Comparison of ENCODE assay signal across 21 mouse cellular contexts in the genomic region with DNA sequence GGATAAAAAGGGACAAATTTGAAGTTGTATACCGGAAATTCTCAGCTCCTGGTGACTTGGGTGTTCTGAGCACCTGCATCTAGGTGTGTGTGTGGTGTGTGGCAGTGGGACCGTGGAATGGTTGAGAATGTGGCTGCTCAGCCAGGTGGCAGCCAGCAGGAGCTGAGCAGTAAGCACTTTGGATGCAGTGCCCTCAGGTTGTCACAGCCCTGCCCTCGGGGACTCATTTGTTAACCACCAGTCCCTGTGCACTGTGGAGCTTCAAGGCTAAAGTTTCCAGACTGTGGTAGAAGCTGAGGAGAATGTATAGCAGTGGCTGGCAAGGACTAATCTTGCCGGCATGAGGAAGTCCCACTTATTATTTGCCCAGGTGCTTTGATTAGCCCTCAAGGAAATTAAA. TPM values are rescaled to one million over a fixed set of nuclear protein-coding genes. Genes with fewer than 3 reads are reported as not detected.
A peak's percentile ranks its signal among the peaks of the same experiment; 100 is the strongest.
DNase-seq lines count a peak whose midpoint lies in the region; ATAC-seq and TF ChIP-seq lines count a peak whose summit lies in the region.
"Had no signal": no experiment of that assay in that cellular context is flagged by ENCODE, and none has a peak within 500 bp of the region (broad histone marks: within the 10 kb centered on the region; RNA-seq: fewer than 3 reads in every experiment).

No protein-coding gene starts in this region.

- no peak overlapping the region for H3K9ac ChIP-seq in kidney, embryonic 15.5 days
- H3K9ac ChIP-seq in lung, embryonic 16.5 days (ENCODE audit: low read length), result no peak overlapping the region
- H3K9ac ChIP-seq in intestine, embryonic 14.5 days (ENCODE audit: low read length), result no peak overlapping the region
- H3K9ac ChIP-seq in stomach, embryonic 14.5 days (replicated peaks; ENCODE audit: low read depth, low read length), result no peak overlapping the region
- H3K9ac ChIP-seq: forebrain, postnatal 0 days; heart, embryonic 13.5 days; hindbrain, embryonic 15.5 days; limb, embryonic 13.5 days; liver, embryonic 15.5 days; midbrain, embryonic 15.5 days had no signal

- no peak for TF ChIP-seq POLR2A in kidney, adult 2 months (IDR thresholded peaks at IDR 0.05; ENCODE audit: low read depth, low read length)

- no peak overlapping the region for H3K4me3 ChIP-seq in kidney, adult 2 months (ENCODE audit: insufficient read depth, low read depth, low read length)
- no peak overlapping the region for H3K4me3 ChIP-seq in kidney, embryonic 15.5 days (replicated peaks)
- no peak overlapping the region for H3K4me3 ChIP-seq in lung, embryonic 16.5 days (ENCODE audit: low read length)
- H3K4me3 ChIP-seq in intestine, embryonic 14.5 days (ENCODE audit: low read depth, low read length), result no peak overlapping the region
- H3K4me3 ChIP-seq in stomach, embryonic 14.5 days (ENCODE audit: low read depth, low read length), result no peak overlapping the region
- H3K4me3 ChIP-seq: heart, embryonic 13.5 days; hindbrain, embryonic 15.5 days; limb, embryonic 13.5 days; liver, embryonic 15.5 days; megakaryocyte, embryonic 14.5 days; midbrain, embryonic 15.5 days had no signal

- no peaks in the 10 kb centered on the region for H3K27me3 ChIP-seq in kidney, adult 2 months (replicated peaks; ENCODE audit: control insufficient read depth, insufficient read depth, low read length)
- H3K27me3 ChIP-seq in kidney, embryonic 15.5 days, result no peaks in the 10 kb centered on the region
- H3K27me3 ChIP-seq in lung, embryonic 16.5 days (ENCODE audit: control insufficient read depth, insufficient read depth, low read depth, low read length), result no peaks in the 10 kb centered on the region
- H3K27me3 ChIP-seq in intestine, embryonic 14.5 days (replicated peaks; ENCODE audit: control insufficient read depth, insufficient read depth, low read length), result no peaks in the 10 kb centered on the region
- no peaks in the 10 kb centered on the region for H3K27me3 ChIP-seq in stomach, embryonic 14.5 days (ENCODE audit: control insufficient read depth, insufficient read depth, low read length)
- H3K27me3 ChIP-seq: heart, embryonic 13.5 days; hindbrain, embryonic 15.5 days; limb, embryonic 13.5 days; liver, embryonic 15.5 days; megakaryocyte, embryonic 14.5 days; midbrain, embryonic 15.5 days; Patski had no signal

- peak; percentile 50 for DNase-seq in kidney, adult 2 months
- DNase-seq in lung, postnatal 25 days (ENCODE audit: low spot score), result no peak
- DNase-seq in intestine, embryonic 14.5 days (ENCODE audit: low spot score), result peak; percentile 49
- no peak for DNase-seq in natural killer cell, adult 2 months (ENCODE audit: low spot score in 2 of 2)
- DNase-seq in gastrocnemius, postnatal 10 days, result no peak
- DNase-seq: forebrain, postnatal 0 days; heart, adult 11 months; heart, postnatal 36 days; layer of hippocampus, adult 9-11 months; right cerebral cortex, adult 18-20 months; thymus, postnatal 36 days had no signal

- no peak for TF ChIP-seq CTCF in kidney, adult 2 months (conservative IDR thresholded peaks at IDR 0.05; ENCODE audit: insufficient read depth, insufficient read length, low read depth, low read length)

- no peak for ATAC-seq in kidney, embryonic 15.5 days (replicated peaks; ENCODE audit: low FRiP score)
- peak; percentile 55 for ATAC-seq in lung, embryonic 16.5 days (ENCODE audit: low read depth)
- no peak for ATAC-seq in intestine, embryonic 14.5 days (replicated peaks; ENCODE audit: low FRiP score, low TSS enrichment, low read depth)
- 0 out of 2 replicates have a peak, but pooled peaks have one; percentile 59 for ATAC-seq in stomach, embryonic 14.5 days (ENCODE audit: insufficient number of reproducible peaks, insufficient read depth, low FRiP score, low read depth)
- ATAC-seq: forebrain, postnatal 0 days; midbrain, embryonic 15.5 days; Patski had no signal

- peaks cover 33% of the 10 kb centered on the region for H3K4me1 ChIP-seq in kidney, adult 2 months (ENCODE audit: control insufficient read depth, insufficient read depth, low read length)
- H3K4me1 ChIP-seq in kidney, embryonic 15.5 days, result peaks cover 38% of the 10 kb centered on the region
- peaks cover 31% of the 10 kb centered on the region for H3K4me1 ChIP-seq in lung, embryonic 16.5 days (replicated peaks; ENCODE audit: control insufficient read depth, insufficient read depth, low read length)
- H3K4me1 ChIP-seq in intestine, embryonic 14.5 days (replicated peaks; ENCODE audit: control insufficient read depth, insufficient read depth, low read length), result peaks cover 14% of the 10 kb centered on the region
- peaks cover 15% of the 10 kb centered on the region for H3K4me1 ChIP-seq in stomach, embryonic 14.5 days (ENCODE audit: control insufficient read depth, insufficient read depth, low read length)

- no peaks in the 10 kb centered on the region for H3K36me3 ChIP-seq in kidney, adult 2 months (ENCODE audit: control insufficient read depth, insufficient read depth, low read length)
- no peaks in the 10 kb centered on the region for H3K36me3 ChIP-seq in kidney, embryonic 15.5 days
- 0 out of 2 replicates have a peak, but pooled peaks cover 2% of the 10 kb centered on the region for H3K36me3 ChIP-seq in lung, embryonic 16.5 days (ENCODE audit: control insufficient read depth, insufficient read depth, low read length)
- no peaks in the 10 kb centered on the region for H3K36me3 ChIP-seq in intestine, embryonic 14.5 days (ENCODE audit: control insufficient read depth, insufficient read depth, low read length)
- no peaks in the 10 kb centered on the region for H3K36me3 ChIP-seq in stomach, embryonic 14.5 days (ENCODE audit: control insufficient read depth, insufficient read depth, low read length)
- H3K36me3 ChIP-seq: heart, embryonic 13.5 days; hindbrain, embryonic 15.5 days; limb, embryonic 13.5 days; liver, embryonic 15.5 days; midbrain, embryonic 15.5 days had no signal

- H3K9me3 ChIP-seq in kidney, embryonic 15.5 days (replicated peaks), result no peaks in the 10 kb centered on the region
- no peaks in the 10 kb centered on the region for H3K9me3 ChIP-seq in lung, embryonic 16.5 days (ENCODE audit: control insufficient read depth, low read length)
- H3K9me3 ChIP-seq in intestine, embryonic 14.5 days (ENCODE audit: control insufficient read depth, low read length), result no peaks in the 10 kb centered on the region
- H3K9me3 ChIP-seq in stomach, embryonic 14.5 days (ENCODE audit: control insufficient read depth, low read depth, low read length), result no peaks in the 10 kb centered on the region
- H3K9me3 ChIP-seq: heart, embryonic 13.5 days; hindbrain, embryonic 15.5 days; limb, embryonic 13.5 days; liver, embryonic 15.5 days; megakaryocyte, embryonic 14.5 days; midbrain, embryonic 15.5 days had no signal

- 32% methylated on average over 4 of the region's 4 CpGs for WGBS in kidney, adult 2 months
- 58% methylated on average over 4 of the region's 4 CpGs for WGBS in kidney, embryonic 15.5 days
- 53% methylated on average over 4 of the region's 4 CpGs for WGBS in lung, embryonic 16.5 days
- 72% methylated on average over 4 of the region's 4 CpGs for WGBS in intestine, embryonic 14.5 days
- 63% methylated on average over 4 of the region's 4 CpGs for WGBS in stomach, embryonic 14.5 days

- no peak overlapping the region for H3K4me2 ChIP-seq in kidney, embryonic 15.5 days
- no peak overlapping the region for H3K4me2 ChIP-seq in lung, embryonic 16.5 days (ENCODE audit: low read depth, low read length)
- no peak overlapping the region for H3K4me2 ChIP-seq in intestine, embryonic 14.5 days (ENCODE audit: low read length)
- H3K4me2 ChIP-seq in stomach, embryonic 14.5 days (replicated peaks; ENCODE audit: low read depth, low read length), result no peak overlapping the region
- H3K4me2 ChIP-seq: heart, embryonic 13.5 days; hindbrain, embryonic 15.5 days; limb, embryonic 13.5 days; liver, embryonic 15.5 days; midbrain, embryonic 15.5 days had no signal

- H3K27ac ChIP-seq in kidney, adult 2 months (ENCODE audit: insufficient read depth, low read depth, low read length), result peak overlapping the region; percentile 24
- no peak overlapping the region for H3K27ac ChIP-seq in kidney, embryonic 15.5 days
- H3K27ac ChIP-seq in lung, embryonic 16.5 days (ENCODE audit: low read length), result peak overlapping the region; percentile 32
- no peak overlapping the region for H3K27ac ChIP-seq in intestine, embryonic 14.5 days (ENCODE audit: low read depth)
- H3K27ac ChIP-seq in stomach, embryonic 14.5 days (ENCODE audit: low read length), result peak overlapping the region; percentile 44; the same call in 1 of the 2 replicates
- H3K27ac ChIP-seq: heart, embryonic 13.5 days; hindbrain, embryonic 15.5 days; limb, embryonic 13.5 days; liver, embryonic 15.5 days; midbrain, embryonic 15.5 days had no signal

RNA-seq across cellular contexts. Expression of a gene that starts 7.2 kb away (rescaled TPM):
- polyA plus RNA-seq in kidney, adult 2 months (2012; rRNA removed), result 211 and 242 TPM in 2 replicates
- 21.1 and 24.7 TPM in 2 replicates for polyA plus RNA-seq in kidney, embryonic 15.5 days (2015; fragmentation: Nextera tagmentation; extraction: Ambion mirVana)
- 28.2 and 29.2 TPM in 2 replicates for polyA plus RNA-seq in lung, embryonic 16.5 days (2015; fragmentation: Nextera tagmentation; extraction: Ambion mirVana)
- polyA plus RNA-seq in intestine, embryonic 14.5 days (2014; fragmentation: Nextera tagmentation; extraction: Ambion mirVana), result 24.4 and 25.6 TPM in 2 replicates
- polyA plus RNA-seq in stomach, embryonic 14.5 days (2014; fragmentation: Nextera tagmentation; extraction: Ambion mirVana), result 45.1 and 45.6 TPM in 2 replicates
- 10 to 100 TPM; 24.6 to 25.4 TPM for total RNA-seq in gastrocnemius, postnatal 10 days (2021)

RNA-seq across cellular contexts. Expression of a gene that starts 7.3 kb away (rescaled TPM):
- 0.90 and 1.0 TPM in 2 replicates for polyA plus RNA-seq in kidney, adult 2 months (2012; rRNA removed)
- 1.5 and 1.9 TPM in 2 replicates for polyA plus RNA-seq in kidney, embryonic 15.5 days (2015; fragmentation: Nextera tagmentation; extraction: Ambion mirVana)
- polyA plus RNA-seq in lung, embryonic 16.5 days (2015; fragmentation: Nextera tagmentation; extraction: Ambion mirVana), result 2.0 and 2.1 TPM in 2 replicates
- polyA plus RNA-seq in intestine, embryonic 14.5 days (2014; fragmentation: Nextera tagmentation; extraction: Ambion mirVana), result 0.51 and 0.62 TPM in 2 replicates
- 1.3 and 1.6 TPM in 2 replicates for polyA plus RNA-seq in stomach, embryonic 14.5 days (2014; fragmentation: Nextera tagmentation; extraction: Ambion mirVana)
- under 1 TPM; 0.23 to 0.27 TPM for total RNA-seq in gastrocnemius, postnatal 10 days (2021)

Comparison
In these comparisons a context has a peak if more than half of its experiments do, and no peak if none do; other contexts are left out.
1. H3K27ac ChIP-seq: peak in kidney, adult 2 months (single experiment), lung, embryonic 16.5 days (single experiment) and stomach, embryonic 14.5 days (single experiment); none in kidney, embryonic 15.5 days (single experiment) and intestine, embryonic 14.5 days (single experiment).
2. DNase-seq: peak in kidney, adult 2 months (single experiment) and intestine, embryonic 14.5 days (single experiment); none in lung, postnatal 25 days (single experiment), natural killer cell, adult 2 months (0 of 2) and gastrocnemius, postnatal 10 days (single experiment).
3. ATAC-seq: peak in lung, embryonic 16.5 days (single experiment) and stomach, embryonic 14.5 days (single experiment); none in kidney, embryonic 15.5 days (single experiment) and intestine, embryonic 14.5 days (single experiment).